Mouse (Mus musculus) bone marrow, adult 2 months (tissue): Measurements from ENCODE around the gene Dlg1. TPM values are rescaled to one million over a fixed set of nuclear protein-coding genes. Genes with fewer than 3 reads are reported as not detected.

Source experiments
- H3K27ac ChIP-seq: fragments of 200-500 bp; 2 replicates; pipeline ENCODE4 v1.5.1; 2012; ENCODE audit warnings: low read depth, mild to moderate bottlenecking, control low read depth, inconsistent platforms, low read length; ENCODE audit not compliant: control insufficient read depth, poor library complexity, insufficient read depth
- H3K4me1 ChIP-seq: fragments of 200-500 bp; 2 replicates; pipeline ENCODE4 v1.6.1; 2011; ENCODE audit warnings: low read length; ENCODE audit not compliant: control insufficient read depth, insufficient read depth
- H3K4me3 ChIP-seq: fragments of 200-500 bp; replicated peaks from 2 replicates; pipeline ENCODE3; 2011; ENCODE audit warnings: mild to moderate bottlenecking, low read depth, low read length, control low read depth; ENCODE audit not compliant: control insufficient read depth
- CTCF ChIP-seq: fragments of 200-500 bp; IDR thresholded peaks from 2 replicates; pipeline ENCODE4 v1.5.1; 2011; ENCODE audit warnings: low read length, control low read depth; ENCODE audit not compliant: control insufficient read depth, insufficient read depth
- POLR2A ChIP-seq: fragments of 200-500 bp; IDR thresholded peaks from 2 replicates; pipeline ENCODE4 v1.6.1; 2011; ENCODE audit warnings: low read depth, mild to moderate bottlenecking, control low read depth, low read length, borderline replicate concordance; ENCODE audit not compliant: control insufficient read depth
- WGBS: fragments of 180-500 bp; shearing (Covaris S2); methylation state at CpG from one replicate; pipeline ENCODE4 v1.1.7; 2018; 5-methylcytosine and 5-hydroxymethylcytosine counted together
- polyA plus RNA-seq: library from polyadenylated mRNA; stranded (reverse); fragments of >200 nt; gene quantifications from 2 replicates; pipeline ENCODE4 v1.2.4, GENCODE M21; 2011; ENCODE audit warnings: low replicate concordance; ENCODE audit not compliant: missing spikeins, insufficient read depth, insufficient read length

Dlg1 gene
- polyA plus RNA-seq, 1 experiment: 20.2 TPM

DNA sequence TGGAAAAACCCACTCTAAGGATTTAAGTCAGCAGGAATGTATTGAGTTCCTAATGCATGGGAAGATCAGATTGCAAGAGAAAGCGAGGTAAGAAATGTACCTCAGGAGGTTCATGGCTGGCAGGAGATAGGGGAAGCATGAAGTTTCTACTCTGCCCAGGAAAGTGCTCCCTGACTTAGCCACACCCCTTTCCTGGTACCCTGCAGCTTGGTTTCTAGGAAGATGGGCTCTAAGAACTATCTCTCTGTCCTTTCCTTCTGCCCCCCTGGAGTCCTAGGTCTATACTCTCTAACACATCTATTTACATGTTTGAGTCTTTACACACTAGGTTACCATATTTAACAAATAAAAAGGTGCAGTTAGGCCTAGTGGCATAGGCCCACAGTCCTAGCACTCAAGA is 38.5 kb upstream of the Dlg1 start:
- TF ChIP-seq POLR2A (no peak), CTCF (no peak)
- H3K4me3 ChIP-seq: no peak overlapping the region
- no peak overlapping the region for H3K27ac ChIP-seq
- WGBS: 54% methylated on average over 1 of the region's 1 CpGs
- H3K4me1 ChIP-seq: no peaks in the 10 kb centered on the region

GRCm38 (mm10) chr16:31626331-31626730 is 36.9 kb upstream of the Dlg1 start:
- WGBS: 77% methylated on average over 6 of the region's 6 CpGs
- TF ChIP-seq CTCF (no peak), POLR2A (no peak)
- no peak overlapping the region for H3K27ac ChIP-seq
- no peaks in the 10 kb centered on the region for H3K4me1 ChIP-seq
- H3K4me3 ChIP-seq: no peak overlapping the region

GRCm38 (mm10) chr16:31630381-31630780 is 32.9 kb upstream of the Dlg1 start:
- Histone ChIP-seq H3K4me3 (no peak overlapping the region), H3K4me1 (no peaks in the 10 kb centered on the region), H3K27ac (no peak overlapping the region)
- TF ChIP-seq POLR2A: no peak
- no peak for TF ChIP-seq CTCF
- 84% methylated on average over 4 of the region's 4 CpGs for WGBS

- Histone ChIP-seq H3K27ac (no peak overlapping the region), H3K4me1 (no peaks in the 10 kb centered on the region), H3K4me3 (no peak overlapping the region)
- WGBS: 79% methylated on average over 3 of the region's 3 CpGs
- no peak for TF ChIP-seq CTCF
- no peak for TF ChIP-seq POLR2A
Observed at GRCm38 (mm10) chr16:31631046-31631445, 32.2 kb upstream of the Dlg1 start.

DNA sequence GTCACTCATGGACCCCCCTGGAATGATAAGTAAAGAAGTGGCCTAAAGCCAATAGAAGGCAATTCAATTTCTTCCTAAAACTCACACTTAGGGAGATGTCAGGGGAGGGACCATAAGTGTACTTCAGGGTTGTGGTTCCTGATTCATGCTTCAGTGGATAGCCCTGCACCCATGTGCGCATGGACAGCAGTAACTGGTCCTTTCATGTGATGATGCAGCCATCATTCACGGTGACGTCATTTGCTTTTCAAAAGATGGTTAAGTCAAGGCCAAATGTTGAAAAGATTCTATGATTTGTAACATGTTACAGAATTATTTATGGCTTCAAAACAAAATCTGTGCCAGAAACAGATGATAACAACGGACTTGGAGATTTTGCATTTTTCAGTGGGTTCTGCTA is 28.9 kb upstream of the Dlg1 start:
- H3K4me1 ChIP-seq: no peaks in the 10 kb centered on the region
- TF ChIP-seq POLR2A (no peak), CTCF (no peak)
- H3K4me3 ChIP-seq: no peak overlapping the region
- 90% methylated on average over 4 of the region's 4 CpGs for WGBS
- H3K27ac ChIP-seq: no peak overlapping the region

DNA sequence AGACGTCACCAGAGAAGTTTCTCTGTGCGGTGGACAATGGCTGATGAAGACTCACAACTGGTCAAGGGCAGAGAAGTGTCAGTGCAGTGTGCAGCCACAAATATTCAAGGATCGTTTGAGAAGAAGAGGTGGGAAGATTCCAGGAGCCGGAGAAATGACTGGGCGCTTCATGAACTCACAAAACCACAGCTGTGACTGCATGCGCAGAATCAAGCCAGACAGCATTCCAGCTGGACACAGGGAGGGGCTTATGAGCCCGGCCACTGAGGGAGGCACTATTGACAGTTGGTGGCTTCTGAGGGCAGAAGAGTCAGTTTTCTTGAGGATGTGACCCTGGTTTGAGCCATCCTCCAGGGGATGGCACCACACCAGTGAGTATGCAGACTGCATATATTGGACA is 24.9 kb upstream of the Dlg1 start:
- TF ChIP-seq CTCF (no peak), POLR2A (no peak)
- Histone ChIP-seq H3K4me1 (no peaks in the 10 kb centered on the region; the same call in 1 of the 2 replicates), H3K4me3 (no peak overlapping the region), H3K27ac (no peak overlapping the region)
- WGBS: 82% methylated on average over 7 of the region's 7 CpGs

GRCm38 (mm10) chr16:31639946-31640345 is 23.3 kb upstream of the Dlg1 start:
- no peak overlapping the region for H3K4me3 ChIP-seq
- no peaks in the 10 kb centered on the region; the same call in 1 of the 2 replicates for H3K4me1 ChIP-seq
- H3K27ac ChIP-seq: no peak overlapping the region
- TF ChIP-seq POLR2A: no peak
- TF ChIP-seq CTCF: no peak
- WGBS: 63% methylated on average over 4 of the region's 4 CpGs

DNA sequence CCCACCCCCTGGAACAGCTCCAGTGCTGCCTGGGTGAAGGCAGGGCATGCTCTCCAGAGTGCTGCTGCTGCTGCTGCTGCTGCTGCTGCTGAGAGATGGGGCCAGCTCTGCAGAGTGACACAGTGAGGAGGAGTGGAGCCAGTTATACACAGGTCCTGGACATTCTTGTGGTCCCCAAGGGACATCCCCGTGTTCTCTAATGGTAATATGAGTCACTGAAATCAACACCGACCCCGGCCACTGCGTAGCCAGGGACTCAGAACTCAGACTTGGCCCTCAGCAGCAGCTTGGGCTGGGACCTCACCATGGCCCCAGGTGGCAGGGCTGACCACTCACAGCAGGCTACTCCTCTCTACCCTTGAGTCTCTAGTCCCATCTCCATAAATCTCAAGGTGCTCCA is 21.5 kb upstream of the Dlg1 start:
- TF ChIP-seq POLR2A (no peak), CTCF (no peak)
- no peak overlapping the region for H3K27ac ChIP-seq
- no peak overlapping the region for H3K4me3 ChIP-seq
- 84% methylated on average over 4 of the region's 4 CpGs for WGBS
- no peaks in the 10 kb centered on the region; the same call in 1 of the 2 replicates for H3K4me1 ChIP-seq

GRCm38 (mm10) chr16:31647221-31647620 is 16.0 kb upstream of the Dlg1 start:
- no peak overlapping the region for H3K4me3 ChIP-seq
- TF ChIP-seq CTCF (no peak), POLR2A (no peak)
- no peak overlapping the region for H3K27ac ChIP-seq
- no peaks in the 10 kb centered on the region; the same call in 1 of the 2 replicates for H3K4me1 ChIP-seq
- 83% methylated on average over 7 of the region's 7 CpGs for WGBS

DNA sequence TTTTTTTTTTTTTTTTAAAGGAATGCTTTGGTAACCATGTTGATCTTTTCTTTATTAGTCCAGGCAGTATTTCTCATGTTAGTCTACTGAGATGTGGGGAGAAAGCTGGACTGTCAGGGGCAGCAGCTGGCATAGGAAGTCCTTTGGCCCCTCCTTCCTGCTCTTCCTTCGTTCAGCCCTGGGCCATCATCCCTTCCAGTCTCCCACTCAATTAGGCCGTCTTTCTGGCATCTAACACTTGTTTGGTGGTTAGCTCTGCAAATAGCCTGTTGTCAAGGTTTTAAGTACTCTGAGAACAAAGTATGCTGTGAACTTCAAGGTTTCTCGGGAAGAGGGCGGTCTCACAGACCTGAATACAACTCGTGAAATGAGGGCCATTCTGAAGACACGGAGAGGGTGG is 12.5 kb upstream of the Dlg1 start:
- Histone ChIP-seq H3K27ac (no peak overlapping the region), H3K4me3 (no peak overlapping the region), H3K4me1 (no peaks in the 10 kb centered on the region)
- TF ChIP-seq POLR2A: no peak
- no peak for TF ChIP-seq CTCF
- 65% methylated on average over 6 of the region's 6 CpGs for WGBS
